Mouse (Mus musculus) limb, embryonic 15.5 days (tissue): Measurements from ENCODE around the gene Fgd6. TPM values are rescaled to one million over a fixed set of nuclear protein-coding genes. Genes with fewer than 3 reads are reported as not detected.
A peak's percentile ranks its signal among the peaks of the same experiment; 100 is the strongest.

Experiments
- ATAC-seq: fragments of 200-750 bp; cut with Nextera tagmentation; 2 replicates; pipeline ENCODE4 v1.8.0; 2017; ENCODE audit warnings: low read depth, moderate TSS enrichment; ENCODE audit not compliant: insufficient number of reproducible peaks, low FRiP score, low TSS enrichment
- H3K27ac ChIP-seq: fragments of 300-500 bp; sonication (generic); 2 replicates; pipeline ENCODE4 v1.5.1; 2015; ENCODE audit warnings: moderate library complexity, mild to moderate bottlenecking, inconsistent platforms
- H3K27me3 ChIP-seq: fragments of 300-500 bp; sonication (generic); 2 replicates; pipeline ENCODE4 v1.6.1; 2015; ENCODE audit warnings: inconsistent platforms
- H3K36me3 ChIP-seq: fragments of 300-500 bp; sonication (generic); 2 replicates; pipeline ENCODE4 v1.6.1; 2015; ENCODE audit warnings: inconsistent platforms
- H3K4me1 ChIP-seq: fragments of 300-500 bp; sonication (generic); 2 replicates; pipeline ENCODE4 v1.6.1; 2015; ENCODE audit warnings: inconsistent platforms
- H3K4me2 ChIP-seq: fragments of 300-500 bp; sonication (generic); 2 replicates; pipeline ENCODE4 v1.6.1; 2015; ENCODE audit warnings: mild to moderate bottlenecking, inconsistent platforms
- H3K4me3 ChIP-seq: fragments of 300-500 bp; sonication (generic); 2 replicates; pipeline ENCODE4 v1.5.1; 2015; ENCODE audit warnings: mild to moderate bottlenecking, inconsistent platforms
- H3K9ac ChIP-seq: fragments of 300-500 bp; sonication (generic); 2 replicates; pipeline ENCODE4 v1.6.1; 2015; ENCODE audit warnings: inconsistent platforms
- H3K9me3 ChIP-seq: fragments of 300-500 bp; sonication (generic); 2 replicates; pipeline ENCODE4 v1.6.1; 2016; ENCODE audit warnings: inconsistent platforms
- WGBS: fragments of 180-500 bp; shearing (Covaris S2); methylation state at CpG from one replicate; pipeline ENCODE4 v1.1.7; 2015; 5-methylcytosine and 5-hydroxymethylcytosine counted together
- polyA plus RNA-seq: library from polyadenylated mRNA; unstranded; fragments of >200 nt; fragmentation: Nextera tagmentation; extraction: Ambion mirVana; gene quantifications from 2 replicates; pipeline ENCODE4 v1.2.1, GENCODE M21; 2015

Gene Fgd6
- polyA plus RNA-seq, 1 experiment from 2014 or later = 2.8 TPM

GRCm38 (mm10) chr10:94107168-94107567 is 71.4 kb downstream of the Fgd6 start:
- Histone ChIP-seq H3K36me3 (no peaks in the 10 kb centered on the region), H3K4me1 (peaks cover 6% of the 10 kb centered on the region; the same call in 1 of the 2 replicates), H3K27me3 (no peaks in the 10 kb centered on the region), H3K27ac (no peak overlapping the region), H3K4me2 (no peak overlapping the region), H3K9ac (no peak overlapping the region), H3K9me3 (no peaks in the 10 kb centered on the region), H3K4me3 (no peak overlapping the region)
- WGBS = 58% methylated on average over 4 of the region's 4 CpGs
- no peak for ATAC-seq

- Histone ChIP-seq H3K9me3 (no peaks in the 10 kb centered on the region), H3K4me2 (no peak overlapping the region), H3K27me3 (no peaks in the 10 kb centered on the region), H3K4me3 (no peak overlapping the region), H3K36me3 (no peaks in the 10 kb centered on the region), H3K27ac (no peak overlapping the region), H3K4me1 (peaks cover 6% of the 10 kb centered on the region; the same call in 1 of the 2 replicates), H3K9ac (no peak overlapping the region)
- WGBS = 87% methylated on average over 7 of the region's 7 CpGs
- ATAC-seq = no peak
Measured at GRCm38 (mm10) chr10:94107607-94108006, 71.8 kb downstream of the Fgd6 start.

DNA sequence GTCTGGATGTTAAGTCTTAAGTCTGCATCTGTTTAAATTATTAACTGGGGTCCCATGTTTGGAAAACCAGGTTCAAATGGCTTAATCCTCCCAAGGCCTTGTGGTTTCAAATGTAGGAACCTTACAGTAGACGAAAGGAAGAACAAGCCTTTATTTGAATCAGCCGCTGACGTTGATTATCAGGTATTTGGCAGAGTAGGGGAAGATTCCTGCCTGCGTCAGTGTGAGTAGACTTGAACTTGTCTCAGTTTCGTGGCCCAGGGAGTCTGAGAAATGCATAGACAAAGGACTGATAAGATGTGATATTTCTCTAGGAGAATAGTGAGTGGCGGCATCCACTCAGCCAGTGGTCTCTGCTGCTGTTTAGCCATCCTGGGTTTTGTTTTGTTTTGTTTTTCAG is 73.0 kb downstream of the Fgd6 start:
- H3K27me3 ChIP-seq = no peaks in the 10 kb centered on the region
- no peak overlapping the region for H3K27ac ChIP-seq
- no peaks in the 10 kb centered on the region for H3K9me3 ChIP-seq
- no peaks in the 10 kb centered on the region for H3K36me3 ChIP-seq
- no peak overlapping the region for H3K4me2 ChIP-seq
- no peak for ATAC-seq
- H3K9ac ChIP-seq = no peak overlapping the region
- 88% methylated on average over 6 of the region's 6 CpGs for WGBS
- peaks cover 6% of the 10 kb centered on the region; the same call in 1 of the 2 replicates for H3K4me1 ChIP-seq
- H3K4me3 ChIP-seq = no peak overlapping the region

DNA sequence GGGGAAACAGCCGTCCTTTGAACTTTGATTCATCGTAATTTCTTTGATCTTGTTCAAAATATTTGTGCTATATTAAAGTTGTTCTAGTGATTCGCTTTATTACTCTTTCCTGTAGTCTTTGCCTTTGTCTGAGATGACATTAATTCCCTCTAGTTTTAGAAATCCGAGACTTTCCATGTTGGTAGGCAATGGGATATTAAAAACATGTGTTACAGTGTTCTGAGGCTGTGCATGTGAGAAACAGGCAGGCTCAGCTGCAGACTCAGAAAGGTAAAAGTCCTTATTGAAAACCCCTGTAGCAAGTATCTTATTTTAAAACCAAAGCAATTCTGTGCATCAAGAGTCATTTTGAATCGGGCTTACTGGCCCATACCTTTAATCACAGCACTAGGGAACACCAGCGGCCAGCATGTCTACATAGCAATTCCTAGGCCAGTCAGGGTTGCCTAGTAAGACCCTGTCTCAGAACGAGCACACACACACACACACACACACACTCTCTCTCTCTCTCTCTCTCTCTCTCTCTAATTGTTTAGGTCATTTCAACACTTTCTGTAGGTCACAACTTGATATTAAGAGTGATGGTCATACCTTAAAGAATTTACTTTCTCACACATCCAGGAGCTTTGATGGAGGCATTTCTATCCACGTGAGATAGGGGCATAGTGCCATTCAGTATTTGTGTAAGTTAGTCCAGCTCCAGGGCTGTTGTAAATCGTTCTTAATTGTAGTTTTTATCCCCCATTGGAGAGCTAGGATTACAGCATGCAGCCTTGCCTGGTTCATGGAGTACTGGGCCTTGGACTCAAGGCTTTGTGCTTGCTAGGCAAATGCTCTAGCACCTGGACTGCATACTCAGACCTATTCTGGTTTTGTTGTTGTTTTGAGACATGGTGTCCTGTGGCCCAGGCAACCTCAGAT is 75.3 kb downstream of the Fgd6 start:
- Histone ChIP-seq H3K4me2 (no peak overlapping the region), H3K36me3 (no peaks in the 10 kb centered on the region), H3K27ac (no peak overlapping the region), H3K27me3 (no peaks in the 10 kb centered on the region), H3K4me1 (peaks cover 9% of the 10 kb centered on the region), H3K4me3 (no peak overlapping the region), H3K9ac (no peak overlapping the region), H3K9me3 (no peaks in the 10 kb centered on the region)
- 31% methylated on average over 9 of the region's 9 CpGs for WGBS
- no peak for ATAC-seq

DNA sequence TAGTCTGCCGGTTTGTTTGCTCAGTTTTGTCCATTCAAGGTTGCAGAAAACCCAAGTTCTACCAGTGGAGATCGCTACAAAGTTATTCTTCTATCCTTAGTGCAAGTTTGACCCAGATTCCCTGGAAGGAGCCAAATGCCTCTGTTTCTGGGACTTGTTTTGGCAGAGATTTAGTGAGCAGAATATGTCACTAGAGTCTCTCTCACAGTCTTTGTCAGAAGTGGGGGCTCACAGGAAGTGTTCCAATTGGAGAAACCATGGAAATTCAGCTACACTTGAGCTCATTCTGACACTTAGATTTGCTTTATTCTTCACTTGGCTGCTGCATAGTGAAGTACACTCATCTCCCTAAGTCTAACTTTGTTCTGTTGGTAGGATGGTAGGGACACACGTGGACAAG is 76.4 kb downstream of the Fgd6 start:
- Histone ChIP-seq H3K27ac (no peak overlapping the region), H3K4me2 (no peak overlapping the region), H3K9me3 (no peaks in the 10 kb centered on the region), H3K4me1 (peaks cover 11% of the 10 kb centered on the region), H3K9ac (no peak overlapping the region), H3K4me3 (no peak overlapping the region), H3K36me3 (no peaks in the 10 kb centered on the region), H3K27me3 (no peaks in the 10 kb centered on the region)
- no peak for ATAC-seq
- 86% methylated on average over 3 of the region's 3 CpGs for WGBS

DNA sequence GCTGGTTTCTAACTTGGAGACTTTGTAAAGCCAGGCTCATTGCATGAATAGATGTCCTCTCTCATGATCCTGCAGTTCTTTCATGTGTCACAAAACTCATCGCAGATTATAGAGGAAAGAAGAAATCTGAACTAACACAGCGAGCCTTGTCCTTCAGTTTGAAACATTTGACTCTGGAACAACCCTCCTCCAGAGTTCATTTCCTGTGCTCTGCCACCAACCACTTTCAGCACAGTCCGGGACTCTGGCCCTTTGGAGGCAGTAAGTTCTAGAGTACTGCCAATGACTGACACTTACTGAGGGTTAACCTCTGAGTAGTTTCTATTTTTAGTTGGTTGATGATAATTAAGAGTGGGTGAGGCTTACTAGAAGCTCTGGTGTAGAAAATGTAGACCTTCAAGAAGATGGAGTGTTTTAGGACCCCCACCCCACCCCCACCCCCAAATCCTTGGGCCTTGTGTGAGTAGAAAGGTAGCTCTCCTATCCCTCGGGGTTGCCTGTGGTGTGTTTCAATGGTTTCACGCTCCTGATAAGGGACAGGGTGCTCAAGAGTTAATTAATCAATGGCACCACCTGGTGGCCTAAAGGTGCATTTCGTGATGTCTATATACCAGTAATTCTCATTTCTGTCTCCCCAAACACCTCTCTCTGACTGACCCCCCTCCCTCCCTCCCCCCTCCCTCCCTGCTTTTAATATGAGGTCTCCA is 80.2 kb downstream of the Fgd6 start:
- H3K4me1 ChIP-seq = peaks cover 7% of the 10 kb centered on the region
- peak; percentile 52; the same call in 1 of the 2 replicates for ATAC-seq
- no peaks in the 10 kb centered on the region for H3K9me3 ChIP-seq
- H3K4me2 ChIP-seq = no peak overlapping the region
- no peaks in the 10 kb centered on the region for H3K27me3 ChIP-seq
- 30% methylated on average over 6 of the region's 6 CpGs for WGBS
- H3K36me3 ChIP-seq = 0 out of 2 replicates have a peak, but pooled peaks cover 5% of the 10 kb centered on the region
- no peak overlapping the region for H3K27ac ChIP-seq
- no peak overlapping the region for H3K9ac ChIP-seq
- H3K4me3 ChIP-seq = no peak overlapping the region

DNA sequence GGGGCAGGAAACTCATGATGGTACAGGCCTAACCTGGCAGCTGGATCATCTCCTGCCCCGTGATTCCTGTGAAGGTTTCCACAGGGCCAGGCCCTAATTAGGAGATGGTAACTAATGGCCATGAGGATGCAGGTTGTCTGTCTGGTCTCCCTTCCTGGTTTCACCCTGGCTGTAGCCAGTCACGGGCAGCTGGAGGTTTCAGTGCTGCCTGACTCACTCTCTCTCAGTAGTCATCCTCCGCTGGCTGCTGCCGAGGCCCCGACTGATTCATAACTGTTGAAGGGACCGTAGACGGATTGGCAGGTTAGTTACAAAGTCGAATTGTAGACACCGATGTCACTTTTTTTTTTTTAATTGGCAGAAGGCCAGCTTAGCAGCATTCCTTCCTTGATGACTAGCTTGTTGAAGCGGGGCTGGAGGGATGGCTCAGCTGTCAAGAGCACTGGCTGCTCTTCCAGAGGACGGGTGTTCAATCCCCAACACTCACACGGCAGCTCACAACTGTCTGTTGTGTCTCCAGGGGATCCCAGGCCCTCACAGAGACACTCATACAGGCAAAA is 81.1 kb downstream of the Fgd6 start:
- 0 out of 2 replicates have a peak, but pooled peaks cover 6% of the 10 kb centered on the region for H3K36me3 ChIP-seq
- WGBS = 68% methylated on average over 12 of the region's 12 CpGs
- no peak overlapping the region for H3K4me2 ChIP-seq
- H3K9ac ChIP-seq = no peak overlapping the region
- H3K4me3 ChIP-seq = no peak overlapping the region
- no peaks in the 10 kb centered on the region for H3K9me3 ChIP-seq
- no peak for ATAC-seq
- 0 out of 2 replicates have a peak overlapping the region, but pooled peaks have one; percentile 59 for H3K27ac ChIP-seq
- no peaks in the 10 kb centered on the region for H3K27me3 ChIP-seq
- peaks cover 5% of the 10 kb centered on the region for H3K4me1 ChIP-seq

GRCm38 (mm10) chr10:94117916-94118315 is 82.1 kb downstream of the Fgd6 start:
- Histone ChIP-seq H3K4me2 (no peak overlapping the region), H3K36me3 (0 out of 2 replicates have a peak, but pooled peaks cover 6% of the 10 kb centered on the region), H3K9ac (no peak overlapping the region), H3K27me3 (no peaks in the 10 kb centered on the region), H3K9me3 (no peaks in the 10 kb centered on the region), H3K4me1 (peaks cover 5% of the 10 kb centered on the region), H3K27ac (no peak overlapping the region), H3K4me3 (no peak overlapping the region)
- ATAC-seq = no peak
- 84% methylated on average over 3 of the region's 3 CpGs for WGBS

GRCm38 (mm10) chr10:94118993-94119392 is 83.2 kb downstream of the Fgd6 start:
- H3K9me3 ChIP-seq = no peaks in the 10 kb centered on the region
- H3K9ac ChIP-seq = no peak overlapping the region
- WGBS = 88% methylated on average over 7 of the region's 7 CpGs
- no peak overlapping the region for H3K27ac ChIP-seq
- no peaks in the 10 kb centered on the region for H3K27me3 ChIP-seq
- no peak overlapping the region for H3K4me3 ChIP-seq
- no peak for ATAC-seq
- H3K4me1 ChIP-seq = peaks cover 5% of the 10 kb centered on the region
- H3K4me2 ChIP-seq = no peak overlapping the region
- peaks cover 11% of the 10 kb centered on the region; the same call in 1 of the 2 replicates for H3K36me3 ChIP-seq

GRCm38 (mm10) chr10:94120676-94121075 is 84.9 kb downstream of the Fgd6 start:
- no peaks in the 10 kb centered on the region for H3K27me3 ChIP-seq
- no peak overlapping the region for H3K4me2 ChIP-seq
- no peak for ATAC-seq
- no peak overlapping the region for H3K9ac ChIP-seq
- whole genome bisulfite sequencing = 89% methylated on average over 9 of the region's 9 CpGs
- H3K9me3 ChIP-seq = no peaks in the 10 kb centered on the region
- no peak overlapping the region for H3K27ac ChIP-seq
- peaks cover 11% of the 10 kb centered on the region; the same call in 1 of the 2 replicates for H3K36me3 ChIP-seq
- H3K4me3 ChIP-seq = no peak overlapping the region
- H3K4me1 ChIP-seq = peaks cover 3% of the 10 kb centered on the region

- Histone ChIP-seq H3K4me3 (no peak overlapping the region), H3K27me3 (no peaks in the 10 kb centered on the region), H3K9me3 (no peaks in the 10 kb centered on the region), H3K4me1 (no peaks in the 10 kb centered on the region), H3K4me2 (no peak overlapping the region), H3K36me3 (peaks cover 19% of the 10 kb centered on the region; the same call in 1 of the 2 replicates), H3K9ac (no peak overlapping the region), H3K27ac (no peak overlapping the region)
- 92% methylated on average over 7 of the region's 7 CpGs for WGBS
- no peak for ATAC-seq
Measured at GRCm38 (mm10) chr10:94122595-94122994, 86.8 kb downstream of the Fgd6 start.
